Mouse (Mus musculus): ENCODE measurements around the gene Inhbc. TPM values are rescaled to one million over a fixed set of nuclear protein-coding genes. Genes with fewer than 3 reads are reported as not detected.
"Not testable (repeated sequence)": the region's sequence is repeated elsewhere in the genome, so short reads cannot be mapped to it uniquely, and the experiment has no call there.

Inhbc gene
- total RNA-seq, 2 experiments from 2014 or later: not detected

DNA sequence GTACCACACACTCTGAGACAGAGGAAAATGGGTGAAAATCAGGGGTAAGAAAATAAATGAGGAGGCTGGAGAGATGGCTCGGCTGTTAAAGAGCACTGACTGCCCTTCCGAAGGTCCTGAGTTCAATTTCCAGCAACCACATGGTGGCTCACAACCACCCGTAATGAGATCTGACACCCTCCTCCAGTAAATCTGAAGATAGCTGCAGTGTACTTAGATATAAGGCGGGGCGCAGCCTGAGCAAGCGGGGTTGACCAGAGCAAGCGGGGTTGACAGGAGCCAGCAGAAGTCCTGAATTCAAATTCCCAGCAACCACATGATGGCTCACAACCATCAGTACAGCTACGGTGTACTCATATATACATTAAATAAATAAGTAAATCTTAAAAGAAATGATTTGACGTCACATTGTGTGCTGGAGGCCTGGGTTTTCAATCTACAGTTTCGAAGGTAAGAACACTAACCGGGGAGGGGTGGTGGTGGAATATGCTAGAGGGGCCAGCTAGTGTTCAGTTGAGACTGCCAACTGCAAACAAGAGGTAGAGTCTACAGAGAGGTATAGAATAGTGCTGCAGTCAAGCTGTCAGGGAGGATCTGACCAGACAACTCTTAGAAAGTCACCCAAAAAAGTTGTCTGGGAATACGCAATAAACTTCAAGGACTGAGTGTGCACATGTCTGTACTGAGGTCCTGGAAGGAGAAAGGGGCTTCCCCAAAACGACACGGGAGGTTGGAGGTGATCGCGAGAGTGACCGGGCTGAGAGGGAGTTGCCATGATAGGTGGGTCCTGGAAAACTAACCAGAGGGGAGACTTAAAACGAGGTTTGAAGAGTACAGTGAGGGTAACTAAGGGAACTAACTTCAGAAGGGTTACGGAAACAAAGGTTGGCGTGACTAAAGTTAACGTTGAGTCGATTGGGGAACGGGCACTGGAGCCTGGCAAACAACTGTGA, 59.4 kb downstream of the Inhbc start:
- DNase-seq: peak in 1 of 2 experiments; percentile 65
- intact Hi-C loops (cut with DNase I): no loop called here

DNA sequence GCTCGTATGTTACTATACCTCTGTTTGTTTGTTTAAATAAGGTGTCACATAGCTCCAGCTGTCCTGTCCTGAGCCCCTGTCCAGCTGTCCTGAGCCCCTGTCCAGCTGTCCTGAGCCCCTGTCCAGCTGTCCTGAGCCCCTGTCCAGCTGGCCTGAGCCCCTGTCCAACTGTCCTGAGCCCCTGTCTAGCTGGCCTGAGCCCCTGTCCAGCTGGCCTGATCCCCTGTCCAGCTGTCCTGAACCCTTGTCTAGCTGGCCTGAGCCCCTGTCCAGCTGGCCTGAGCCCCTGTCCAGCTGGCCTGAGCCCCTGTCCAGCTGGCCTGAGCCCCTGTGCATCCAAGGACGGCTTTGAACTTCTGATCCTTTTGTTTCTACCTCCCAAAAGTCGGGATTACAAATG, 61.1 kb downstream of the Inhbc start:
- intact Hi-C loops (cut with DNase I); DNase-seq: not testable (repeated sequence)

Other genes with a start within 250 kb of the Inhbc start
- gene Os9, start 249.3 kb downstream of the Inhbc start, total RNA-seq (2021): 10 to 100 TPM; 36.7 to 37.8 TPM
- gene B4galnt1, start 205.2 kb downstream of the Inhbc start, total RNA-seq (2021): 1 to 10 TPM; 3.6 to 3.8 TPM
- 10 to 100 TPM; 40.8 to 48.0 TPM for gene Slc26a10, start 189.8 kb downstream of the Inhbc start, total RNA-seq (2021)
- gene Arhgef25, start 180.3 kb downstream of the Inhbc start, total RNA-seq (2021): 10 to 100 TPM; 20.8 to 21.0 TPM
- 10 to 100 TPM; 48.4 to 52.2 TPM for gene Dtx3, start 174.7 kb downstream of the Inhbc start, total RNA-seq (2021)
- gene Pip4k2c, start 158.8 kb downstream of the Inhbc start, total RNA-seq (2021): 10 to 100 TPM; 26.4 to 28.7 TPM
- gene Kif5a, start 107.1 kb downstream of the Inhbc start, total RNA-seq (2021): under 1 TPM; 0.42 to 0.89 TPM
- gene Dctn2, start 104.1 kb downstream of the Inhbc start, total RNA-seq (2021): 100 to 1,000 TPM; 166 to 167 TPM
- gene Mbd6, start 81.4 kb downstream of the Inhbc start, total RNA-seq (2021): 10 to 100 TPM; 34.2 to 35.5 TPM
- 10 to 100 TPM; 42.0 to 43.9 TPM for gene Mars, start 58.6 kb downstream of the Inhbc start, total RNA-seq (2021)
- 1 to 10 TPM; 3.3 to 4.1 TPM for gene Arhgap9, start 48.5 kb downstream of the Inhbc start, total RNA-seq (2021)
- 1 to 10 TPM; 2.1 to 2.5 TPM for gene Gli1, start 28.5 kb downstream of the Inhbc start, total RNA-seq (2021)
- gene Inhbe, start 16.0 kb downstream of the Inhbc start, total RNA-seq (2021): not detected
- gene R3hdm2, start 9.9 kb upstream of the Inhbc start, total RNA-seq (2021): 100 to 1,000 TPM; 112 to 120 TPM
- 1 to 10 TPM; 1.1 to 1.7 TPM for gene Stac3, start 131.3 kb upstream of the Inhbc start, total RNA-seq (2021)
- 10 to 100 TPM; 44.5 to 54.0 TPM for gene Ndufa4l2, start 144.5 kb upstream of the Inhbc start, total RNA-seq (2021)
- gene Shmt2, start 152.0 kb upstream of the Inhbc start, total RNA-seq (2021): 10 to 100 TPM; 41.3 to 41.7 TPM
- gene Nxph4, start 164.1 kb upstream of the Inhbc start, total RNA-seq (2021): 1 to 10 TPM; 1.3 to 1.8 TPM